ENCODE assay signal across 17 mouse cellular contexts in the genomic region with DNA sequence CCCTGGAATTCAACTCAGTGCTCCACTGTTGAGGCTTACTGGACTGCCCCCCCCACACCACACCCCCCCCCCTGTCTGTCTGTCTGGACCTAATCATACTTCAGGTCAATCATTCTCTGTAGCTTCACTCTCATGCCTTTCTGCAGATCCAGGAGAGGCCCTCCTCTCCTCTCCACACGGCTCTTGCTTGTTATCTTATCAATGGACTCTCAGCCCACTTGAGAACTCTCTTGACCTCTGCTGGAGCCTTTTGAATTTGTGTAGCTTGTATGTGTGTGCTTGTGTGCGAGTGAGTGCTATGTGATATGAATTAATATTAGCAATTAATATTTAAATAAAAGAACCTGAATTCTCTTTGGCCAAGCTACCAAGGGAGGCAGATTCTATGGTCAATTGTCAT.
"Had no signal": no experiment of that assay in that cellular context is flagged by ENCODE, and none has a peak within 500 bp of the region (broad histone marks: within the 10 kb centered on the region; RNA-seq: fewer than 3 reads in every experiment).

No protein-coding gene starts in this region.

- H3K27ac ChIP-seq: kidney, embryonic 15.5 days; limb, embryonic 12.5 days; limb, embryonic 15.5 days; liver, embryonic 15.5 days; lung, embryonic 15.5 days; macrophage had no signal

- H3K4me1 ChIP-seq: limb, embryonic 15.5 days; liver, embryonic 15.5 days; lung, embryonic 15.5 days had no signal

- DNase-seq: kidney, adult 8-10 months; kidney, postnatal 10 days; kidney, postnatal 36 days; left cerebral cortex, postnatal 4 days; lung, adult 18-20 months; lung, postnatal 14 days; midbrain, embryonic 14.5 days; thymus, adult 18-20 months; thymus, postnatal 14 days; thymus, postnatal 4 days had no signal

- H3K36me3 ChIP-seq: kidney, embryonic 15.5 days; limb, embryonic 12.5 days; limb, embryonic 15.5 days; liver, embryonic 15.5 days; lung, embryonic 15.5 days had no signal

- H3K4me2 ChIP-seq: kidney, embryonic 15.5 days; limb, embryonic 12.5 days; limb, embryonic 15.5 days; liver, embryonic 11.5 days; liver, embryonic 15.5 days; lung, embryonic 15.5 days had no signal

- H3K27me3 ChIP-seq: kidney, embryonic 15.5 days; limb, embryonic 12.5 days; limb, embryonic 15.5 days; liver, embryonic 15.5 days; lung, embryonic 15.5 days had no signal

- H3K9ac ChIP-seq: kidney, embryonic 15.5 days; limb, embryonic 12.5 days; limb, embryonic 15.5 days; liver, embryonic 15.5 days; lung, embryonic 15.5 days had no signal

- H3K4me3 ChIP-seq: kidney, embryonic 15.5 days; limb, embryonic 12.5 days; limb, embryonic 15.5 days; liver, embryonic 15.5 days; lung, embryonic 15.5 days had no signal

- H3K9me3 ChIP-seq: kidney, embryonic 15.5 days; limb, embryonic 12.5 days; limb, embryonic 15.5 days; liver, embryonic 15.5 days; lung, embryonic 15.5 days had no signal
